ENCODE assay signal across 17 mouse cellular contexts in the genomic region with DNA sequence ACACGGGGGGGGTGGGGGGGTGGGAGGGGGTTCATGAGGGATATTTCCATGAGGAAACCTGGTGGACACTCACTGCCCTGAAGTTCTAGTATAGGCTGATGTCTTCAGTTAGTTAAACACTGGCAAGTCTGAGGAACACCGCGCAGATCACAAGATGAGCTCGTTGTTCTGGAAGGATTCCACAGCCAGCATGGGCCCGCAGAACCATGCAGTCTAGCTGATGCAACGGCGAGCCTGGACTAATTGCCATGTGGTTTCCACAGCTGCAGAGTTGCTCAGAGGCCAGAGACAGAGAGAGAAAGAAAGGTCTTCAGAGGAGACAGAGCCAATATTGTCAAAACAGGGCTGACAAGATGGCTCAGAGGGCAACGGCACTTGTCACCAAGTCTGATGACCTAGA.
"Had no signal": no experiment of that assay in that cellular context is flagged by ENCODE, and none has a peak within 500 bp of the region (broad histone marks: within the 10 kb centered on the region; RNA-seq: fewer than 3 reads in every experiment).

No protein-coding gene starts in this region.

- H3K27me3 ChIP-seq: lung, embryonic 15.5 days; megakaryocyte, embryonic 14.5 days; midbrain, embryonic 13.5 days; midbrain, embryonic 15.5 days; neural tube, embryonic 12.5 days; stomach, embryonic 15.5 days had no signal

- H3K4me3 ChIP-seq: lung, embryonic 15.5 days; megakaryocyte, embryonic 14.5 days; midbrain, embryonic 13.5 days; midbrain, embryonic 15.5 days; neural tube, embryonic 12.5 days; stomach, embryonic 15.5 days had no signal

- H3K9ac ChIP-seq: lung, embryonic 15.5 days; midbrain, embryonic 13.5 days; midbrain, embryonic 15.5 days; neural tube, embryonic 12.5 days; stomach, embryonic 15.5 days had no signal

- ATAC-seq: lung, postnatal 0 days; midbrain, embryonic 13.5 days; midbrain, embryonic 15.5 days had no signal

- H3K36me3 ChIP-seq: lung, embryonic 15.5 days; midbrain, embryonic 13.5 days; midbrain, embryonic 15.5 days; neural tube, embryonic 12.5 days; stomach, embryonic 15.5 days had no signal

- H3K4me2 ChIP-seq: lung, embryonic 15.5 days; midbrain, embryonic 11.5 days; midbrain, embryonic 13.5 days; midbrain, embryonic 15.5 days; neural tube, embryonic 12.5 days; stomach, embryonic 15.5 days had no signal

- H3K4me1 ChIP-seq: lung, embryonic 15.5 days; megakaryocyte, embryonic 14.5 days; midbrain, embryonic 13.5 days; midbrain, embryonic 15.5 days; neural tube, embryonic 12.5 days; stomach, embryonic 15.5 days had no signal

- H3K27ac ChIP-seq: lung, embryonic 15.5 days; macrophage; midbrain, embryonic 13.5 days; midbrain, embryonic 15.5 days; neural tube, embryonic 12.5 days; stomach, embryonic 15.5 days; stomach, postnatal 0 days had no signal

- H3K9me3 ChIP-seq: lung, embryonic 15.5 days; midbrain, embryonic 13.5 days; midbrain, embryonic 15.5 days; neural tube, embryonic 12.5 days; stomach, embryonic 15.5 days had no signal

- DNase-seq: lung, adult 2 months; lung, postnatal 14 days; lung, postnatal 36 days; right cerebral cortex, postnatal 14 days; thymus, adult 2 months; thymus, postnatal 25 days; thymus, postnatal 4 days had no signal
